Mouse (Mus musculus) heart, embryonic 16.5 days (tissue): ENCODE measurements around the gene Fbxw7. TPM values are rescaled to one million over a fixed set of nuclear protein-coding genes. Genes with fewer than 3 reads are reported as not detected.

Experiments used
- ATAC-seq: fragments of 200-750 bp; cut with Nextera tagmentation; replicated peaks from 2 replicates; pipeline ENCODE4 v1.8.0; 2017; ENCODE audit warnings: moderate number of reproducible peaks; ENCODE audit not compliant: insufficient read depth, low FRiP score; ENCODE audit errors: extremely low read depth
- H3K27ac ChIP-seq: fragments of 300-500 bp; sonication (generic); 2 replicates; pipeline ENCODE4 v1.5.1; 2014; ENCODE audit warnings: mild to moderate bottlenecking, low read length, control low read depth, moderate library complexity
- H3K27me3 ChIP-seq: fragments of 300-500 bp; sonication (generic); 2 replicates; pipeline ENCODE4 v1.6.1; 2014; ENCODE audit warnings: low read length, mixed read lengths; ENCODE audit not compliant: control insufficient read depth, insufficient read depth
- H3K36me3 ChIP-seq: fragments of 300-500 bp; sonication (generic); 2 replicates; pipeline ENCODE4 v1.6.1; 2014; ENCODE audit not compliant: control insufficient read depth, insufficient read depth
- H3K4me1 ChIP-seq: fragments of 300-500 bp; sonication (generic); 2 replicates; pipeline ENCODE4 v1.6.1; 2014; ENCODE audit warnings: low read length, mixed read lengths; ENCODE audit not compliant: control insufficient read depth, insufficient read depth
- H3K4me2 ChIP-seq: fragments of 300-500 bp; sonication (generic); 2 replicates; pipeline ENCODE4 v1.6.1; 2014; ENCODE audit warnings: low read depth, mild to moderate bottlenecking, control low read depth, low read length
- H3K4me3 ChIP-seq: fragments of 300-500 bp; sonication (generic); 2 replicates; pipeline ENCODE4 v1.5.1; 2014; ENCODE audit warnings: mild to moderate bottlenecking, control low read depth, low read length
- H3K9ac ChIP-seq: fragments of 300-500 bp; sonication (generic); 2 replicates; pipeline ENCODE4 v1.6.1; 2014; ENCODE audit warnings: low read length, control low read depth
- H3K9me3 ChIP-seq: fragments of 300-500 bp; sonication (generic); replicated peaks from 2 replicates; pipeline ENCODE4 v1.6.1; 2016; ENCODE audit warnings: low read length; ENCODE audit not compliant: control insufficient read depth
- WGBS: fragments of 180-500 bp; shearing (Covaris S2); extraction: QIAGEN DNeasy Blood & Tissue Kit; methylation state at CpG from one replicate; pipeline ENCODE4 v1.1.7; 2014; 5-methylcytosine and 5-hydroxymethylcytosine counted together
- polyA plus RNA-seq: library from polyadenylated mRNA; unstranded; fragments of >200 nt; fragmentation: Nextera tagmentation; extraction: Ambion mirVana; gene quantifications from 2 replicates; pipeline ENCODE4 v1.2.1, GENCODE M21; 2015

Fbxw7 gene
- polyA plus RNA-seq, 1 experiment from 2014 or later: 12.1 TPM

DNA sequence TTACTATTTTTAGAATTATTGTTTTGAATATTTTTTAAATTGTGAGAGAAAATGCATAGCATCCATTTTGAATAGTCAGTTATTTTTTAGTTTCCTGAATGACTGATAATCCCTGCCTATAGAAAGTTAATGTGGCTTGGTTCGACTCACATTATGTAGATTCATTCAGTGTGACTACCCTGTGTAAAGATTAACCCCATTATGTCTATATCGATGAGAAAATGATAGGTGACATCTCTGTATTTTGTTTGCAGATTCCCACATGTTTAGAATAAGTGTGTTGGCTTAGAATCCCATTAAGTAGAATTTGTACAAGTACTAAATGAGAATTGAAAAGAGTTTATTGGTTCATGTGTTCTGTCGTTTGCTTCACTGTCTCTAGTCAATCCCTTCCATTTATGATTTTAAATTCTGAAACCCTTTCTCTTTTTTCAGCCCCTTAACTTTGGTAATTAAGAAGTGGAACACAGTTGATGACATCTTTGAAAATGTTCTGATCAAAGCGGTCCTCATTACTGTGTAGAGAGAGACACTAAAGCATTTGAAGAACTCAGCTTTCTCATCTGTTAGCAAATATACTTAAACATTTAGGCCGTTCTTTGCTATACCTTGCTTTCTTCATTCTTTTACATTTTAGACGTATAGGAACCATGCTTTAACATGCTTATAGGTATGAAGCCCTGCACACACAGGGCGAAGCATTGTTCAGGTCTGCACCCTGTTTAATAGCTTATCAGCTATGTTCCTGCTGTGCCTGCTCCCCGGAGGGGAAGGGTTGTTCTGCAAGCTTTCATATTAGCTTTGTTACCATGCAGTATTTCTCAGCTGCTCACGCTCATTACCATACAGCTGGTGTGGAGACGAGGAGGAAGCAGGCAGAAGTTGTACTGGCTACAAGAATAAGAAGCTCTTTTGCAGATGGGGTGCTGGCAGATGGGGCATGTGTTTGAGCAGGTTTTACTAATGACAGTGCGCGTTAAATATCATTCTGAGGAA, 122.6 kb downstream of the Fbxw7 start:
- WGBS: 70% methylated on average over 12 of the region's 12 CpGs
- Histone ChIP-seq H3K9ac (0 out of 2 replicates have a peak overlapping the region, but pooled peaks have one; percentile 5), H3K27me3 (no peaks in the 10 kb centered on the region), H3K4me3 (no peak overlapping the region), H3K4me1 (no peaks in the 10 kb centered on the region; the same call in 1 of the 2 replicates), H3K27ac (no peak overlapping the region), H3K4me2 (no peak overlapping the region), H3K36me3 (no peaks in the 10 kb centered on the region), H3K9me3 (no peaks in the 10 kb centered on the region)
- ATAC-seq: 0 out of 2 replicates have a peak, but pooled peaks have one; percentile 14

DNA sequence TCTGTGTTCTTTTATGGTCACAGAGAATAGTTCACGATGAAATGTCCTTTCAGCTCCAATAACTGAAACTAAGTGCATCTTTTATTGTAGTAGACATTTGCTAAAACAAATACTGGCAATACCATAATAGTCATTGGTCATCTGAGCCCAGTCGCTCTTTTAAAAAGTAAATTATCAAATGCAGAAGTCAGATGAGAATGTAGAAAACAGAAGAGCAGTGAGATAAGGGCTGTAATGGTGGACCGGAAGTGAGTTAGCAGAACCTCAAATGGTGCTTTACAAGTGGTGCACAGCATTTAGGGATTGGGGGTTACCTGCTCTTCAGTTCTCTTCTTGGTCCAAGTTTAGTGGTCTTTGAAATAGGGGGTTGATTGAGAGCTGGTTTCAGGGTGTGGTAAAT, 129.9 kb downstream of the Fbxw7 start:
- H3K9ac ChIP-seq: no peak overlapping the region
- H3K9me3 ChIP-seq: no peaks in the 10 kb centered on the region
- no peaks in the 10 kb centered on the region for H3K36me3 ChIP-seq
- no peak overlapping the region for H3K4me3 ChIP-seq
- 85% methylated on average over 3 of the region's 3 CpGs for WGBS
- no peak for ATAC-seq
- H3K4me1 ChIP-seq: no peaks in the 10 kb centered on the region
- no peak overlapping the region for H3K27ac ChIP-seq
- no peak overlapping the region for H3K4me2 ChIP-seq
- H3K27me3 ChIP-seq: no peaks in the 10 kb centered on the region

DNA sequence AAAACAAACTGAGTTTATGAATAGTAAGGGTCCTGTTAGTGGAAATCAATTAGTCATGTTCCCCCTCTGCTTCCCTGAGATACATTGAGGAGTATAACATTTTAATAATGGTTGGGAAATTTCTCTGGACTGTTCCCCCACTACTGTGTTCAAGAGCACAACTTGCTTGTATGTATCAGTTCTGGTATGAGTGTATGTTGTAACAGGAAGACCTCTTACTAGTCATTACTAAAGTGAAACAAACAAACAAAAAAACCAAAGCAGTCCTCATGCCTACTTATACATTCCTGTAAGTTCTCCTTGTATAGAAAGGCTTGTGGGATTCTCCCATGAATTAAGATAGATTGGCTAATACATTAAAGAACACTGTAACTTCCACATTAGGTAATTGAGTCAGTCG, 131.3 kb downstream of the Fbxw7 start:
- Histone ChIP-seq H3K9ac (no peak overlapping the region), H3K4me2 (no peak overlapping the region), H3K4me1 (no peaks in the 10 kb centered on the region), H3K27ac (no peak overlapping the region), H3K27me3 (no peaks in the 10 kb centered on the region), H3K4me3 (no peak overlapping the region), H3K36me3 (no peaks in the 10 kb centered on the region), H3K9me3 (no peaks in the 10 kb centered on the region)
- WGBS: 86% methylated on average over 1 of the region's 1 CpGs
- no peak for ATAC-seq

DNA sequence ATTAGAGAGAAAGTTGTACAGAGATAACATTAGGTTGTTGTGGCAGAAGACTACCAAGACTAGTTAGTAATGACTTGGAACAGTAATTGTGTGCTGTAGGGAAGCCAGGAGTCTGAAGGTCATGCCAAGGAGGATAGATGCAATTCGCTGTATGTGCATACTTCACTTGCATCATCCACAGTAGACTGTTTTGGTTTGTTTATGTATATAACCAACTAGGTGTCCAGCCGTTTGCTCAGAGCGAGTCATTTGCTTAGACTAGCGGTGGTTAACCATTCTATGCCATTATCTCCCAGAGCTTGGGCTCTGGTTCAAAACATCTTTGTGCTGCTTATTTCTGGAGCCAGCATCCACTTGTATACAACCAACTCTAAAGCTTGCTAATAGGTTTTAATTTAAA, 134.3 kb downstream of the Fbxw7 start:
- Histone ChIP-seq H3K4me3 (no peak overlapping the region), H3K36me3 (no peaks in the 10 kb centered on the region), H3K4me2 (no peak overlapping the region), H3K9me3 (no peaks in the 10 kb centered on the region), H3K4me1 (peaks cover 6% of the 10 kb centered on the region), H3K9ac (no peak overlapping the region), H3K27ac (no peak overlapping the region), H3K27me3 (no peaks in the 10 kb centered on the region)
- WGBS: 75% methylated on average over 4 of the region's 4 CpGs
- no peak for ATAC-seq

DNA sequence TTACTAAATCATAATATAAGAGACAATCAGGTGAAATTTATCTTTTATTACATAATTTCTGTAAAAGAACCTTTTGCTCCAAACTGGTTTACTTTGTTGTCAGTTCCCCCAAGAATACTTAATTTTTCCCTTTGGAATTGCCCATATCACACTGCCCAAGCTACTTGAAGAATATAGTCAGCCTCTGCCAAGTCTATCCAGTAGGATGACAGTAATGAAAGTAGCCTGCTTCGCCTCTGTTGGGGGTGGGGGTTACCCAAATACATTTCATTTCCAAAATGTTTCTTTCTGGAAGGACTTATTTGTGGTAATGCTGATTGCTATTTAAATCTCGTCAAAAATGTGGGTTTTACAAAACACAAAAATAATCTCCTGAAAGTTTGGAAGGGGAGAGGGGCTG, 136.6 kb downstream of the Fbxw7 start:
- H3K9ac ChIP-seq: peak overlapping the region; percentile 62
- ATAC-seq: no peak
- H3K4me1 ChIP-seq: peaks cover 6% of the 10 kb centered on the region
- no peaks in the 10 kb centered on the region for H3K36me3 ChIP-seq
- 37% methylated on average over 2 of the region's 2 CpGs for WGBS
- H3K27ac ChIP-seq: peak overlapping the region; percentile 42
- no peaks in the 10 kb centered on the region for H3K9me3 ChIP-seq
- H3K4me2 ChIP-seq: peak overlapping the region; percentile 74
- H3K27me3 ChIP-seq: no peaks in the 10 kb centered on the region
- H3K4me3 ChIP-seq: peak overlapping the region; percentile 54

DNA sequence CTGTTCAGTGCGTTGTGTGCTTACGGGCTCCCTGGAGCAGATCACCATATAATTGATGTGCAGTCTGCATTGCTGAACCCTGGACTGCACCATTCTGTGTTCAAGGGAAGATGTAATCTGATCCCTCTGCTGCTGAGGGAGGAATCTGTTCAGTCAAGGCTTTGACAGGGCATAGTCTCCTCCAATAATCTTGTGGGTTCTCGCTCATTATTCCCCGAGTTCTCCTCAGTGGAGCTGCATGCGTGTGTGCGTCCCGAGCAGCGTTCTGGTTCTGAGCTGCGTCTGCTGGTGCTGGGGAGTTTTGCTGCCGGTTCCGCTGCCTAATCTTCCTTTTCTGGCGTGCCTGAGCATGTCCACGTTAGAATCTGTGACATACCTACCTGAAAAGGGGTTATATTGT, 137.1 kb downstream of the Fbxw7 start:
- H3K36me3 ChIP-seq: no peaks in the 10 kb centered on the region
- H3K9me3 ChIP-seq: no peaks in the 10 kb centered on the region
- peak; percentile 87 for ATAC-seq
- peaks cover 6% of the 10 kb centered on the region for H3K4me1 ChIP-seq
- no peaks in the 10 kb centered on the region for H3K27me3 ChIP-seq
- H3K9ac ChIP-seq: peak overlapping the region; percentile 62
- H3K4me2 ChIP-seq: peak overlapping the region; percentile 74
- 16% methylated on average over 13 of the region's 13 CpGs for WGBS
- H3K4me3 ChIP-seq: peak overlapping the region; percentile 54
- peak overlapping the region; percentile 57 for H3K27ac ChIP-seq

DNA sequence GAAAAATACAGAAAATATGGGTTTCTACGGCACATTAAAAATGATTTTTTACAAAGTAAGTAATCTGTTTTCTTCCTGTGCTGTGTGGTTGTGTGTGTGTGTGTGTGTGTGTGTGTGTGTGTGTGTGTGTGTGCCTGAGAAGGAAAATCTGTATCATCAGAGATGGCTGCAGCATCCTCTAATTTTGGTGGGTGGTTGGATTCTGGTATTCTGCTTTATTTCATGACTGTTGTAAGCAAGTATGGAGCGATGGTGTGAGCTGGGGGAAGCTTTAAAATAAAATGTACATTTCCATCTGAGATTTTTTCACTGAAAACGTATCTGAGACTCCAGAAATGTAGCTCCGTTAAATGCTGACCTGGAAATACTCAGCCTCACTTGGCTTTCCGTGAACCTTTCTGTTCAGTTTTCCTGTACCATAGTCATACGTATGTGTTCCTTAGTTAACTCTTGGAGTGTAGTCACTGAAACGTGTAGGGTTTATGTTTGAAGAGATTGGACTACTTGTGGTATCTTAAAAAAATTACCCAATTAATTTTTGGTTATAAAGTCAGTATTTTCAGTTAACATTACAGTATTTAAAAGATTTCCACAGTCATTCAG, 137.6 kb downstream of the Fbxw7 start:
- H3K4me2 ChIP-seq: peak overlapping the region; percentile 74
- H3K4me1 ChIP-seq: peaks cover 6% of the 10 kb centered on the region
- peak overlapping the region; percentile 62 for H3K9ac ChIP-seq
- no peak for ATAC-seq
- H3K4me3 ChIP-seq: peak overlapping the region; percentile 54
- H3K27me3 ChIP-seq: no peaks in the 10 kb centered on the region
- H3K9me3 ChIP-seq: no peaks in the 10 kb centered on the region
- WGBS: 66% methylated on average over 7 of the region's 7 CpGs
- H3K36me3 ChIP-seq: no peaks in the 10 kb centered on the region
- peak overlapping the region; percentile 57 for H3K27ac ChIP-seq

DNA sequence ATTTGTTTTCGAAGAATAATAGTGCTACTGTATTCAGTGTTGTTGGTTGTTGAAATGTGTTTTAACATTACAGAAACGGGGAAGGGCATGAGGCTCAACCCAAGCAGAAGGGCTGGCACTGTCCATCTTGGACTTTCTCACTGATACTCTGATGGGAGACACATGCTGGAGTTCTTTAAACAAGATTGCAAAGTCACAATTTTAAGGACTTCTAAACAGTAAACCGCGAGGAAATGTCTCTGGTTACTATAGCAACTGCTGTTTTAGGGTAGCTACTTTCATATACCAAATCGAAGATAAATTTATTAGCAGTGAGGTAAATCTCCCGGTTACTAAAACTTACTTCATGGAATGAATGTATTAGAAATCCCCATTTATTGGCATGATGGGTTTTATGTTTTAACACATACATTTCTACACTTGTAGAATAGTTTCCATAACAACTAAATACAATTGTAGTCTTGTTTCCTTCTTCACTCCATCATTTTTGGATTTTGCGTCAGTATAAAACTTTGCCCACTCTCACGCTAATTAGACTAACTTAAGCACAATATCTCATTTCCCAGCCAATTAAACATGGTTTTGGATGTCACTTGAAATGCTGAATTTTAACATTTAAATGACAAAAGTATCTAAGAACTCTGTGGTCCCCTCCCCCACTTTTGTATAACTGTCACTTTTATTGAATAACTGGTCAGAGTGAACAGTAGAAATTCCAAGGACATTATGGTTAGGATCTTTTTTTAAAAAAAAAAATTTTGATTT, 140.1 kb downstream of the Fbxw7 start:
- Histone ChIP-seq H3K9me3 (no peaks in the 10 kb centered on the region), H3K27ac (no peak overlapping the region), H3K36me3 (no peaks in the 10 kb centered on the region), H3K4me2 (no peak overlapping the region), H3K27me3 (no peaks in the 10 kb centered on the region), H3K4me1 (peaks cover 6% of the 10 kb centered on the region), H3K9ac (no peak overlapping the region), H3K4me3 (no peak overlapping the region)
- 91% methylated on average over 8 of the region's 8 CpGs for WGBS
- ATAC-seq: no peak
